Mouse (Mus musculus): ENCODE measurements around the gene Mlxipl.
A peak's percentile ranks its signal among the peaks of the same experiment; 100 is the strongest.
"Not testable (repeated sequence)": the region's sequence is repeated elsewhere in the genome, so short reads cannot be mapped to it uniquely, and the experiment has no call there.

Mlxipl gene

GRCm38 (mm10) chr5:135089653-135090052 is at the start of gene Mlxipl:
Mlxipl (plus strand) TSS chr5:135089890.
- peak in 1 of 2 experiments; percentile 45 for DNase-seq (ENCODE audit: inconsistent age in 2 of 2, low spot score in 1 of 2)

GRCm38 (mm10) chr5:135040059-135040458 is 49.6 kb upstream of the Mlxipl start:
- no peak for DNase-seq (ENCODE audit: inconsistent age in 2 of 2, low spot score in 1 of 2)

- peak; percentile 72 to 86 for DNase-seq (ENCODE audit: inconsistent age in 2 of 2, low spot score in 1 of 2)
These were observed 48.9 kb upstream of the Mlxipl start for GRCm38 (mm10) chr5:135040777-135041176.

- DNase-seq (ENCODE audit: inconsistent age in 2 of 2, low spot score in 1 of 2) = no peak
These were observed 47.4 kb upstream of the Mlxipl start for GRCm38 (mm10) chr5:135042105-135042788.

GRCm38 (mm10) chr5:135044575-135044974 is 45.1 kb upstream of the Mlxipl start:
- no peak for DNase-seq (ENCODE audit: inconsistent age in 2 of 2, low spot score in 1 of 2)

GRCm38 (mm10) chr5:135048539-135048938 is 41.2 kb upstream of the Mlxipl start:
- no peak for DNase-seq (ENCODE audit: inconsistent age in 2 of 2, low spot score in 1 of 2)

- DNase-seq (ENCODE audit: inconsistent age in 2 of 2, low spot score in 1 of 2) = not testable (repeated sequence)
These were observed 40.4 kb upstream of the Mlxipl start for GRCm38 (mm10) chr5:135049268-135049667.

GRCm38 (mm10) chr5:135053356-135053755 is 36.3 kb upstream of the Mlxipl start:
- no peak for DNase-seq (ENCODE audit: inconsistent age in 2 of 2, low spot score in 1 of 2)

GRCm38 (mm10) chr5:135063629-135064381 is 25.9 kb upstream of the Mlxipl start, which contains the start of gene Dnajc30:
Dnajc30 (plus strand) TSS chr5:135064202.
- DNase-seq (ENCODE audit: inconsistent age in 2 of 2, low spot score in 1 of 2) = peak; percentile 97 to 98

- DNase-seq (ENCODE audit: inconsistent age in 2 of 2, low spot score in 1 of 2) = no peak
These were observed 25.3 kb upstream of the Mlxipl start for GRCm38 (mm10) chr5:135064382-135064766.

GRCm38 (mm10) chr5:135064909-135065446 is 24.7 kb upstream of the Mlxipl start, which contains the start of gene Bud23:
Bud23 (minus strand) TSS chr5:135064959.
- not testable (repeated sequence) for DNase-seq (ENCODE audit: inconsistent age in 2 of 2, low spot score in 1 of 2)

- DNase-seq (ENCODE audit: inconsistent age in 2 of 2, low spot score in 1 of 2) = no peak
These were observed 23.7 kb upstream of the Mlxipl start for GRCm38 (mm10) chr5:135066008-135066407.

- DNase-seq (ENCODE audit: inconsistent age in 2 of 2, low spot score in 1 of 2) = no peak
These were observed 19.2 kb upstream of the Mlxipl start for GRCm38 (mm10) chr5:135070448-135070847.

- DNase-seq (ENCODE audit: inconsistent age in 2 of 2, low spot score in 1 of 2) = no peak
These were observed 17.6 kb upstream of the Mlxipl start for GRCm38 (mm10) chr5:135072061-135072460.

GRCm38 (mm10) chr5:135072720-135073119 is 17.0 kb upstream of the Mlxipl start:
- no peak for DNase-seq (ENCODE audit: inconsistent age in 2 of 2, low spot score in 1 of 2)

- DNase-seq (ENCODE audit: inconsistent age in 2 of 2, low spot score in 1 of 2) = no peak
These were observed 16.1 kb upstream of the Mlxipl start for GRCm38 (mm10) chr5:135073349-135074150.

GRCm38 (mm10) chr5:135075655-135076054 is 14.0 kb upstream of the Mlxipl start:
- DNase-seq (ENCODE audit: inconsistent age in 2 of 2, low spot score in 1 of 2) = no peak

GRCm38 (mm10) chr5:135076368-135076767 is 13.3 kb upstream of the Mlxipl start:
- no peak for DNase-seq (ENCODE audit: inconsistent age in 2 of 2, low spot score in 1 of 2)

- DNase-seq (ENCODE audit: inconsistent age in 2 of 2, low spot score in 1 of 2) = peak in 1 of 2 experiments; percentile 45
These were observed 12.7 kb upstream of the Mlxipl start for GRCm38 (mm10) chr5:135076931-135077505.

- peak; percentile 92 to 97 for DNase-seq (ENCODE audit: inconsistent age in 2 of 2, low spot score in 1 of 2)
These were observed 11.9 kb upstream of the Mlxipl start, which contains the start of gene Vps37d for GRCm38 (mm10) chr5:135077564-135078481. Vps37d (minus strand) TSS chr5:135078266.
